Mouse (Mus musculus) ovary, postnatal 10 days (tissue): Measurements from ENCODE around the gene Nxph4.

ENCODE experiments used
- DNase-seq: peaks from one replicate; pipeline ENCODE4 v3.0.0; 2022; ENCODE audit warnings: low spot score

Nxph4 gene

DNA sequence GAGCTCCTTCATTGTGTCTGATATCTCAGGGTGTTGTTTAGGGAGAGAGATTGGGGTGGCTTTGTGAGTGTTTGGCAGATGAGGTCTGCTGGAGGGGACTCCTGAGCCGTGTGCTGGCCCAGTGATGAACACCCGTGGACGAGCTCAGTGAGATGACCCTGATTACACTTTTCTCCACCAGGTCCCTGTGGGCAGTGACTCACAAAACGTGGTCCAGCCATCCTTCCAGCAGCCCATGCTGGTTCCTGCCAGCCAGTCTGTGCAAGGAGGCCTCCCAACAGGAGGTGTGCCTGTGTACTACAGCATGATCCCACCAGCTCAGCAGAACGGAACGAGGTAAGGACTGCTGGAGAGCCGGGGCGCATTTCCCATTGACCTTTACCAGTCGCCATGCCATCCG is 49.1 kb downstream of the Nxph4 start:
- DNase-seq: no peak

DNA sequence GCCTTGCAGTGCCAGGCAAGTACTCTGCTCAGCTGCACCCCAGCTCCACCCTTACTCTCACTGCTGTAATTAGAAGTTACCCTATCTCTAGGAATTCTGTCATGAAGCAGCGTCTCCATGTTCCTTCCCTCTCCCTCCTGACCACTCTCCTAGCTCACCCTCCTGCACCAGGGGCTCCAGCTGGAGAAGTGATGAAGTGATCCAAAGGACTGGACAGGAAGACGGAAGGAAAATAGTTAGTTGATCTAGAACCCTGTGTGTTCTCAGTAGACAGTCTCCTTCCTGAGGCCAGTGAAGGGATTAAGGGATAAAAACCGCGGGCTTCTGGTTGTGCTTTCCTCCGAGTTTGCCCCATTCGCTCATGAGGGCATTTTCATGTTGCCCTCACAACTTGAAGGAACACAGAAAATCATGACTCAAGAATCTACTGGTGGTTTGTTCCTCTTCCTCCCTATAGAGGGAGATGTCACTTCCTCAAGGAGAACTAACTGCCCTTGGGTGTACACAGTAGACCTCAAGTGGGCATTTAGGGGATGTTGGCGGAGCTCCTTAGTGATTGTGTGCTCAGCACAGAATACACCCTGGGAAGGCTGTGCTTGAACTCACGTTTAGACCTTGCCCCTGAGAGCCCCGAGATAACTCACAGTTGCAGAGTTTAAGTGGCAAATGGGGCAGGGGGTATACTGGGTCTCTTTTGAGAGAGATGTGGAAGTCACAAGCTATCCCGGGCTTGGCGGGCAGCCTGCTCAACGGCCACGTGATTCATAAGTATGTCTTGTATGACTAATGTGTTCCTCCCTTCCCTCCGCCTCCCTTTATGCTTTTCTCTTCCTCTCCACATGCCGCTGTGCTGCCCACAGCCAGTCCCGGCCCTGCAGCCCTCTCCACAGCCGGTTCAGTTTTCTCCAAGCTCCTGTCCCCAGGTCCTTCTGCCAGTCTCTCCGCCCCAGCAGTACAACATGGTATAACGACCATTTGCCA is 53.2 kb downstream of the Nxph4 start:
- DNase-seq: peak; percentile 9

DNA sequence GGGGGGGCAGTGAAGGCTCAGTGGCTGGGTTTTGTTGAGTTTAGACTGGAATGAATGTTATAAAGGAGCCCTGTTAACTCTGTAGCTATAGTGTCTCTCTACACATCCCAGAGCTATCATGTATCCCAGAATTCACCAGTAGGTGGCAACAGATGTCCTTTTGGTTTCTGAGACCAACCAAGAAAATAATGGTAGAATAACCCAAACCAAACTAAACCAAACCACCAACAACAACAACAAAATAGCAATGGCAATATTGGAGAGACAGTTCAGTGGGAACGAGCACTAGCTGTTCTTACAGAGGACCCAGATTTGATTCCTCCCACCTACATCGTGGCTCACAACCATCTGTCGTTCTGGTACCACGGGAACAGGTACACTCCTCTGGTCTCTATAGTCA is 55.2 kb downstream of the Nxph4 start:
- DNase-seq: no peak

GRCm38 (mm10) chr10:127477301-127477700 is 57.1 kb downstream of the Nxph4 start:
- DNase-seq: no peak

DNA sequence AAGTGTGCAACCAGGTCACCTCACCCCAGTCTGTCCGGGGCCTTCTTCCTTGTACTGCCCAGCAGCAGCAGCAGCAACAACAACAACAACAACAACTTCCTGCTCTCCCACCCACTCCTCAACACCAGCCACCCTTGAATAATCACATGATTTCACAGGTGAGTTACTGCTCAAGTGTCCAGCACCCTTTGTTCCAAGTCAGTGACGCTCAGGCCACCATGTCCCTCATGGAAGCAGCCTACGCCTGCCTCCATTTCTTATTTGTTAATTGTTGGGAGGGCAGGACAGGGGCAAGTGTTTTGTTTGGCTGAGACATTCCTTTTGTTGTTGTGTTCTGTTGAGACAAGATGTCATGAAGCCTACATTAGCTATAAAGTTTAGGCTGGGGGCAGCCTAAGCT is 57.8 kb downstream of the Nxph4 start:
- no peak for DNase-seq
